Mouse (Mus musculus): Measurements from ENCODE around the gene Vmn2r48.
"Not testable (repeated sequence)": the region's sequence is repeated elsewhere in the genome, so short reads cannot be mapped to it uniquely, and the experiment has no call there.

Vmn2r48 gene

GRCm38 (mm10) chr7:9953485-9953884, at the start of gene Vmn2r48:
Gene Vmn2r48 (minus strand): TSS chr7:9953585.
- not testable (repeated sequence) for DNase-seq

- not testable (repeated sequence) for DNase-seq
Observed at GRCm38 (mm10) chr7:9992157-9992556, 38.8 kb upstream of the Vmn2r48 start, which contains the start of gene Vmn2r49. Gene Vmn2r49 (minus strand): TSS chr7:9992257.
